Mouse (Mus musculus) myocyte (in vitro differentiated cells): ENCODE data around the gene Tjp3.

ENCODE experiments used
- MAX ChIP-seq: IDR thresholded peaks from one replicate; pipeline ENCODE4 v1.6.1; 2011; ENCODE audit warnings: low read depth, mild to moderate bottlenecking, control low read depth
- MYOD1 ChIP-seq, 3 experiments: IDR thresholded peaks; one replicate each; pipeline ENCODE4 v1.6.1; 2011; ENCODE audit warnings: control low read depth in 2 of 3, low read depth in 2 of 3, mild to moderate bottlenecking in 2 of 3, moderate library complexity in 1 of 3; ENCODE audit not compliant: insufficient read length in 2 of 3, control insufficient read depth in 1 of 3
- MYOG ChIP-seq, 3 experiments: IDR thresholded peaks; one replicate each; pipeline ENCODE4 v1.6.1; 2011; ENCODE audit warnings: control low read depth in 2 of 3, low read depth in 2 of 3, mild to moderate bottlenecking in 2 of 3; ENCODE audit not compliant: insufficient read length in 2 of 3, control insufficient read depth in 1 of 3, insufficient read depth in 1 of 3
- POLR2A ChIP-seq: IDR thresholded peaks from one replicate; pipeline ENCODE4 v1.6.1; 2011; ENCODE audit warnings: low read depth, mild to moderate bottlenecking, control low read depth, moderate library complexity; ENCODE audit not compliant: insufficient read length
- POLR2AphosphoS2 ChIP-seq: IDR thresholded peaks from one replicate; pipeline ENCODE4 v1.6.1; 2011; ENCODE audit warnings: low read depth, control low read depth; ENCODE audit not compliant: insufficient read length
- TCF12 ChIP-seq: IDR thresholded peaks from one replicate; pipeline ENCODE4 v1.6.1; 2011; ENCODE audit warnings: mild to moderate bottlenecking, control low read depth; ENCODE audit not compliant: poor library complexity, insufficient read depth, severe bottlenecking
- USF1 ChIP-seq: IDR thresholded peaks from one replicate; pipeline ENCODE4 v1.6.1; 2011; ENCODE audit warnings: low read depth, mild to moderate bottlenecking, control low read depth, moderate library complexity

- TF ChIP-seq MAX (no peak), TCF12 (no peak), POLR2A (no peak), USF1 (no peak), MYOG (IDR thresholded peaks at IDR 0.05; ENCODE audit: control insufficient read depth in 1 of 3, insufficient read depth in 1 of 3, insufficient read length in 2 of 3, low read depth in 2 of 3) (peak in 2 of 3 experiments; percentile 77 to 80), MYOD1 (IDR thresholded peaks at IDR 0.05; ENCODE audit: control insufficient read depth in 1 of 3, insufficient read length in 2 of 3, low read depth in 2 of 3) (peak in 1 of 3 experiments; percentile 67), POLR2AphosphoS2 (no peak)
Observed at GRCm38 (mm10) chr10:81302781-81303218, 11.4 kb upstream of the Tjp3 start.
